Mouse (Mus musculus): ENCODE data around the gene Rpusd2. TPM values are rescaled to one million over a fixed set of nuclear protein-coding genes. Genes with fewer than 3 reads are reported as not detected.
A peak's percentile ranks its signal among the peaks of the same experiment; 100 is the strongest.
"Not testable (repeated sequence)": the region's sequence is repeated elsewhere in the genome, so short reads cannot be mapped to it uniquely, and the experiment has no call there.

Rpusd2 gene
- 4.5 and 4.8 TPM in 2 replicates for polyA plus RNA-seq (2015; fragmentation: Nextera tagmentation; extraction: Ambion mirVana)

DNA sequence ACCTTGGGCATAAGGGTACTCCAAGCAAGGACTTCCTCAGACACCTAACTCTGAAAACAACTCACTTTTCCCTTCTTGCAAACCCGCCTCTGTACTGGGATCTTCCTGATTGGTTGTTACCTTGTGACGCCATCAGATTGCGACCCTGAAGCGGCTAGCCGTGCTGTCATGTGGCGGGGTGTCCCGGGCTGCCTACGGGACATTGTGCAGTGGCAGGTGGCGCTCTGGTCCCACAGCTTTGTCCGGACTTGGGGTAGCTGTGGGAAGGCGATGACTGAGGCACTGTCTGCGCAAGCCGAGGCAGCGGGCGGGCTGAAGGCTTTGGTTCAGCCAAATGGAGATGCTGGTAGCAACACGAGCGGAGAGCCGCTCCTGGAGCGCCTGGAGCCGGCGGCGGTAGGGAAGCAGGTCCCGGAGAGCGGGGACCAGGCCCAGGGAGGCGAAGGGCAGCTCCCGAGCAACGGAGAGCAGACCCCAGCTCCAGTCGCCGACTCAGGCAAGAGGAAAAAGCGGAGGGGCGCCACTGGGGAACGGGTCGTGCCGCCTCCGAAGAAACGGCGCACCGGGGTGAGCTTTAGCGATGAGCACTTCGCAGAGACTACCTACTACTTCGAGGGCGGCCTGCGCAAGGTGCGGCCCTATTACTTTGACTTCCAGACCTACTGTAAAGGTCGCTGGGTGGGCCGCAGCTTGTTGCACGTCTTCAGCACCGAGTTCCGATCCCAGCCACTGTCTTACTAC is at the start of gene Rpusd2:
Rpusd2 (plus strand) TSS at position 135 of the 741 bp plus-strand sequence.
- peak within 1 kb of the TSS; percentile 82 for H3K4me2 ChIP-seq (replicated peaks)
- peak within 1 kb of the TSS; percentile 90 for H3K9ac ChIP-seq
- H3K36me3 ChIP-seq: peaks cover 27% of the 10 kb centered on the region
- no peaks in the 10 kb centered on the region for H3K9me3 ChIP-seq
- WGBS: under 1% methylated on average over 49 of the region's 49 CpGs
- 0 out of 2 replicates have a peak, but pooled peaks cover 4% of the 10 kb centered on the region for H3K27me3 ChIP-seq
- peaks cover 7% of the 10 kb centered on the region for H3K4me1 ChIP-seq
- peak; percentile 96 for ATAC-seq (ENCODE audit: low FRiP score, low read depth)
- H3K4me3 ChIP-seq: peak within 1 kb of the TSS; percentile 94
- H3K27ac ChIP-seq: peak within 1 kb of the TSS; percentile 74

DNA sequence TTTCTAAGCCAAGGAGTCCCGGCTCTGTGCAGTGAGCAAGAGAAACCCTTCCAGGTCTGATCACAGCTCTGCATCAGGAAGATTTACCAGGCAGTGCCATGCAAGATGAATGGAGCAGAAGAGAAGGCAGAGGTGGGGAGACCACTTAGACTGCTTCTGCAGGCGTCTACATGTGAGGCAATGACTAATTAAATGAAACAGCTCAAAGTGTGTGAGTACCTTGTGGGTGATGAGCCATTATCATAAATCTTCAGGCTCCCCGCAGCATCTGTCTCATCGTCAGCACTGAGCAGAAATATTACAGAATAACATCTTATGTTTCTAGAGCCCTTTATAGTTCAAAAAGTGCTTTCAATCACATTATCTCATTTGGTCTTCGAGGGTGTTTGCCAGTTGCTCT is 39.1 kb upstream of the Rpusd2 start:
- H3K27ac ChIP-seq: no peak overlapping the region
- H3K4me1 ChIP-seq: no peaks in the 10 kb centered on the region
- ATAC-seq (ENCODE audit: low FRiP score, low read depth): no peak
- H3K4me3 ChIP-seq: no peak overlapping the region
- H3K36me3 ChIP-seq: no peaks in the 10 kb centered on the region
- WGBS: 54% methylated on average over 5 of the region's 5 CpGs
- peaks cover 12% of the 10 kb centered on the region for H3K27me3 ChIP-seq
- H3K9me3 ChIP-seq: no peaks in the 10 kb centered on the region
- H3K9ac ChIP-seq: no peak overlapping the region
- H3K4me2 ChIP-seq (replicated peaks): no peak overlapping the region

- Histone ChIP-seq H3K36me3 (no peaks in the 10 kb centered on the region), H3K27me3 (peaks cover 12% of the 10 kb centered on the region), H3K27ac (no peak overlapping the region), H3K4me3 (no peak overlapping the region), H3K4me1 (no peaks in the 10 kb centered on the region), H3K9me3 (no peaks in the 10 kb centered on the region), H3K4me2 (replicated peaks) (no peak overlapping the region), H3K9ac (no peak overlapping the region)
- ATAC-seq (ENCODE audit: low FRiP score, low read depth): no peak
- 45% methylated on average over 16 of the region's 16 CpGs for WGBS
Measured at GRCm38 (mm10) chr2:118995919-118996797, 38.4 kb upstream of the Rpusd2 start.

DNA sequence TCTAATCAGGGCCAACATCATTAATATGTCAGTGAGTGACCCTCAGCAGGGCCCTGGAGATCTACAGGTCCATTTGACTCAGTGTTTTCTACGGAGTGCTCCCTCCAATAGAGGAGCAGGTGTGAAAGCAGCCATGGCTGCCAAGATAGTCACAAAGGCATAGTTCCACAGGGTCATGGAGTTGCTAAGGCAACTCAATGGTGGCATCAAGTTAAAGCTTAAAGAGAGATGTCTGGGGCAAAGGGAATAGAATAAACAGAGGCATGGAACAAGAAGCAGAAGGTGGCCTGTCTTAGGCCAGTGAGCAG is 37.8 kb upstream of the Rpusd2 start:
- no peaks in the 10 kb centered on the region for H3K9me3 ChIP-seq
- WGBS: 66% methylated on average over 1 of the region's 1 CpGs
- ATAC-seq (ENCODE audit: low FRiP score, low read depth): no peak
- no peaks in the 10 kb centered on the region for H3K4me1 ChIP-seq
- no peak overlapping the region for H3K9ac ChIP-seq
- H3K27me3 ChIP-seq: peaks cover 12% of the 10 kb centered on the region
- H3K36me3 ChIP-seq: no peaks in the 10 kb centered on the region
- H3K4me3 ChIP-seq: no peak overlapping the region
- no peak overlapping the region for H3K4me2 ChIP-seq (replicated peaks)
- no peak overlapping the region for H3K27ac ChIP-seq

- no peaks in the 10 kb centered on the region for H3K9me3 ChIP-seq
- H3K27me3 ChIP-seq: peaks cover 12% of the 10 kb centered on the region
- ATAC-seq (ENCODE audit: low FRiP score, low read depth): no peak
- no peaks in the 10 kb centered on the region for H3K36me3 ChIP-seq
- no peaks in the 10 kb centered on the region for H3K4me1 ChIP-seq
- no peak overlapping the region for H3K9ac ChIP-seq
- WGBS: 69% methylated on average over 6 of the region's 6 CpGs
- H3K4me3 ChIP-seq: no peak overlapping the region
- no peak overlapping the region for H3K27ac ChIP-seq
- no peak overlapping the region for H3K4me2 ChIP-seq (replicated peaks)
Measured at GRCm38 (mm10) chr2:118998115-118998866, 36.3 kb upstream of the Rpusd2 start.

DNA sequence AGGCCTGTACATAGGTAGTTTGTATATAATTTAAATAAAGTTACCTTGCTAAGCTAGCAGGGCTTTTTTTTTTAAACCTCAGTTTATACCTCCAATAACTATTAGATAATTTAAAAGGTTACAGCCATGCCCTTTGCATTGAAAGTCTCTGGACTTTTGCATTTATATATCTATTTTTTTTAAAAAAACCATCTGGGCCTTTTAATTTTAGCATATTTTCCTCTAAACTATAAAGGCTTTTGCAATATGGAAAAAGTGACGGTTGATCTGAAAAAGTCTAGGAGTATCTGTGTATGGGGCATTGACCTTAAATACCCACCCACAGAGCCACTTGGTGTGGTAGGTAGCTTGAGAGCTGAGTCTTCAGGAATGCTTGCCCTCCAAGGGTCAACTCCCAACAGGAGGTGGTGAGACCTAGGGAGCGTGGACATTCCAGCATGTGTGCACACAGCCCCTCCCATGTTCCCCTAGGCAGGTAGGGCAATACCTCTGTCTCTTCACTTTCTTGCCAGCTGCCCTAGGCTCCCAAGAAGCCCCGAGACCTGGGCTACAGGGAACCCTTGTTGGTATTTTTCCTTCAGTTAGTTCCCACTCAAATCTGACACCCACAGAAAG is 35.5 kb upstream of the Rpusd2 start:
- peaks cover 12% of the 10 kb centered on the region for H3K27me3 ChIP-seq
- H3K4me3 ChIP-seq: no peak overlapping the region
- no peak overlapping the region for H3K27ac ChIP-seq
- ATAC-seq (ENCODE audit: low FRiP score, low read depth): no peak
- H3K4me2 ChIP-seq (replicated peaks): no peak overlapping the region
- no peaks in the 10 kb centered on the region for H3K36me3 ChIP-seq
- H3K9ac ChIP-seq: no peak overlapping the region
- H3K4me1 ChIP-seq: no peaks in the 10 kb centered on the region
- H3K9me3 ChIP-seq: no peaks in the 10 kb centered on the region
- 76% methylated on average over 3 of the region's 3 CpGs for WGBS

GRCm38 (mm10) chr2:119006886-119007285 is 27.7 kb upstream of the Rpusd2 start:
- Histone ChIP-seq H3K4me1 (no peaks in the 10 kb centered on the region), H3K27me3 (no peaks in the 10 kb centered on the region), H3K4me3 (no peak overlapping the region), H3K36me3 (no peaks in the 10 kb centered on the region), H3K4me2 (replicated peaks) (no peak overlapping the region), H3K9me3 (no peaks in the 10 kb centered on the region), H3K27ac (no peak overlapping the region), H3K9ac (no peak overlapping the region)
- WGBS: 84% methylated on average over 7 of the region's 7 CpGs
- ATAC-seq (ENCODE audit: low FRiP score, low read depth): no peak

- no peaks in the 10 kb centered on the region for H3K9me3 ChIP-seq
- no peak overlapping the region for H3K4me2 ChIP-seq (replicated peaks)
- H3K36me3 ChIP-seq: no peaks in the 10 kb centered on the region
- no peak for ATAC-seq (ENCODE audit: low FRiP score, low read depth)
- no peaks in the 10 kb centered on the region for H3K27me3 ChIP-seq
- H3K4me3 ChIP-seq: no peak overlapping the region
- no peak overlapping the region for H3K27ac ChIP-seq
- H3K9ac ChIP-seq: no peak overlapping the region
- 94% methylated on average over 2 of the region's 2 CpGs for WGBS
- H3K4me1 ChIP-seq: no peaks in the 10 kb centered on the region
Measured at GRCm38 (mm10) chr2:119009376-119009775, 25.2 kb upstream of the Rpusd2 start.

- Histone ChIP-seq H3K9ac (no peak overlapping the region), H3K4me2 (replicated peaks) (no peak overlapping the region), H3K27ac (no peak overlapping the region), H3K36me3 (peaks cover 15% of the 10 kb centered on the region), H3K9me3 (0 out of 2 replicates have a peak, but pooled peaks cover 4% of the 10 kb centered on the region), H3K27me3 (no peaks in the 10 kb centered on the region), H3K4me3 (no peak overlapping the region), H3K4me1 (peaks cover 13% of the 10 kb centered on the region)
- whole genome bisulfite sequencing: 76% methylated on average over 7 of the region's 7 CpGs
- ATAC-seq (ENCODE audit: low FRiP score, low read depth): no peak
Measured at GRCm38 (mm10) chr2:119014989-119015388, 19.6 kb upstream of the Rpusd2 start.

GRCm38 (mm10) chr2:119015604-119016180 is 18.9 kb upstream of the Rpusd2 start:
- H3K9me3 ChIP-seq: 0 out of 2 replicates have a peak, but pooled peaks cover 4% of the 10 kb centered on the region
- no peak overlapping the region for H3K4me3 ChIP-seq
- no peak for ATAC-seq (ENCODE audit: low FRiP score, low read depth)
- H3K4me1 ChIP-seq: peaks cover 13% of the 10 kb centered on the region
- no peak overlapping the region for H3K4me2 ChIP-seq (replicated peaks)
- peaks cover 15% of the 10 kb centered on the region for H3K36me3 ChIP-seq
- no peaks in the 10 kb centered on the region for H3K27me3 ChIP-seq
- WGBS: 63% methylated on average over 12 of the region's 12 CpGs
- no peak overlapping the region for H3K9ac ChIP-seq
- H3K27ac ChIP-seq: no peak overlapping the region

GRCm38 (mm10) chr2:119016312-119016711 is 18.3 kb upstream of the Rpusd2 start:
- not testable (repeated sequence) for H3K27me3 ChIP-seq; H3K9ac ChIP-seq; ATAC-seq (ENCODE audit: low FRiP score, low read depth); H3K4me2 ChIP-seq (replicated peaks); H3K27ac ChIP-seq; H3K4me3 ChIP-seq; H3K9me3 ChIP-seq
- 79% methylated on average over 4 of the region's 4 CpGs for WGBS
- H3K4me1 ChIP-seq: peaks cover 13% of the 10 kb centered on the region
- H3K36me3 ChIP-seq: peaks cover 20% of the 10 kb centered on the region

Data from limb, embryonic 13.5 days (tissue).